Mouse (Mus musculus) intestine, embryonic 14.5 days (tissue): ENCODE results near the gene Metap1d. TPM values are rescaled to one million over a fixed set of nuclear protein-coding genes. Genes with fewer than 3 reads are reported as not detected.

Experiments used
- ATAC-seq: fragments of 200-750 bp; cut with Nextera tagmentation; replicated peaks from 2 replicates; pipeline ENCODE4 v1.8.0; 2017; ENCODE audit warnings: low read depth, moderate number of reproducible peaks, moderate TSS enrichment, moderate library complexity; ENCODE audit not compliant: low FRiP score, low TSS enrichment
- DNase-seq: peaks from one replicate; pipeline ENCODE4 v3.0.0-alpha.2; 2018; ENCODE audit warnings: low spot score
- H3K27ac ChIP-seq: fragments of 300-500 bp; sonication (generic); 2 replicates; pipeline ENCODE4 v1.5.1; 2014; ENCODE audit warnings: low read depth, mild to moderate bottlenecking, control low read depth
- H3K27me3 ChIP-seq: fragments of 300-500 bp; sonication (generic); replicated peaks from 2 replicates; pipeline ENCODE4 v1.6.1; 2014; ENCODE audit warnings: low read length, control low read depth; ENCODE audit not compliant: control insufficient read depth, insufficient read depth
- H3K36me3 ChIP-seq: fragments of 300-500 bp; sonication (generic); 2 replicates; pipeline ENCODE4 v1.6.1; 2014; ENCODE audit warnings: low read length, control low read depth; ENCODE audit not compliant: control insufficient read depth, insufficient read depth
- H3K4me1 ChIP-seq: fragments of 300-500 bp; sonication (generic); replicated peaks from 2 replicates; pipeline ENCODE4 v1.6.1; 2014; ENCODE audit warnings: low read length, control low read depth, mixed read lengths; ENCODE audit not compliant: control insufficient read depth, insufficient read depth
- H3K4me2 ChIP-seq: fragments of 300-500 bp; sonication (generic); 2 replicates; pipeline ENCODE4 v1.6.1; 2014; ENCODE audit warnings: low read length
- H3K4me3 ChIP-seq: fragments of 300-500 bp; sonication (generic); 2 replicates; pipeline ENCODE4 v1.5.1; 2014; ENCODE audit warnings: low read depth, low read length, control low read depth, mixed read lengths
- H3K9ac ChIP-seq: fragments of 300-500 bp; sonication (generic); 2 replicates; pipeline ENCODE4 v1.6.1; 2014; ENCODE audit warnings: mild to moderate bottlenecking, low read length
- H3K9me3 ChIP-seq: fragments of 300-500 bp; sonication (generic); 2 replicates; pipeline ENCODE4 v1.6.1; 2016; ENCODE audit warnings: low read length, control low read depth; ENCODE audit not compliant: control insufficient read depth
- WGBS: fragments of 180-500 bp; shearing (Covaris S2); extraction: QIAGEN DNeasy Blood & Tissue Kit; methylation state at CpG from one replicate; pipeline ENCODE4 v1.1.7; 2014; 5-methylcytosine and 5-hydroxymethylcytosine counted together
- polyA plus RNA-seq: library from polyadenylated mRNA; unstranded; fragments of >200 nt; fragmentation: Nextera tagmentation; extraction: Ambion mirVana; gene quantifications from 2 replicates; pipeline ENCODE4 v1.2.1, GENCODE M21; 2014

Gene Metap1d
- polyA plus RNA-seq, 1 experiment from 2014 or later, result 41.2 TPM

DNA sequence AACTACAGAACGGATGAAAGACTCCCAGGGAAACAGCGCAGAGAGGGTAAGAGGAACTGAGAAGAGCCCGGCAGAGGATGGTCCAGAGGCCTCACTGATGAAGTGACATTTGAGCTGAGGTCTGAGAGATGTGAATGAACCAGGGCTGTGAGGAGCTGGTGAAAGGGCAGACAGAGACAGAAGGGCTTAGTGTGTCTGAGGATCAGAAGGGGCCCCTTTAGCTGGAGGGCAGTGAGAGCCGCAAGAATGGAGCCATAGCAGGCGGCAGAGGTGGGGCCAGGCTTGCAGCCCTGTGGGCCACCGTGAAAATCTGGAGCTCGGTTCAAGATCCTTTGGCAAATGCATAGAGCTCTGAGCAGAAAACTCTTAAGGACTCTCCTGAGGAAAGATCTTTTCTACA is 26.8 kb downstream of the Metap1d start:
- WGBS, result 22% methylated on average over 7 of the region's 7 CpGs
- Histone ChIP-seq H3K27me3 (no peaks in the 10 kb centered on the region), H3K9me3 (no peaks in the 10 kb centered on the region), H3K4me3 (no peak overlapping the region), H3K4me1 (peaks cover 3% of the 10 kb centered on the region; the same call in 1 of the 2 replicates), H3K9ac (no peak overlapping the region), H3K27ac (no peak overlapping the region), H3K36me3 (no peaks in the 10 kb centered on the region), H3K4me2 (no peak overlapping the region)
- ATAC-seq, result no peak
- DNase-seq, result no peak

- no peak overlapping the region for H3K9ac ChIP-seq
- no peaks in the 10 kb centered on the region for H3K4me1 ChIP-seq
- 79% methylated on average over 6 of the region's 6 CpGs for WGBS
- no peaks in the 10 kb centered on the region for H3K9me3 ChIP-seq
- no peak overlapping the region for H3K4me3 ChIP-seq
- no peak overlapping the region for H3K4me2 ChIP-seq
- no peaks in the 10 kb centered on the region for H3K27me3 ChIP-seq
- DNase-seq (no peak), ATAC-seq (no peak)
- no peak overlapping the region for H3K27ac ChIP-seq
- no peaks in the 10 kb centered on the region for H3K36me3 ChIP-seq
These were observed 28.7 kb downstream of the Metap1d start for GRCm38 (mm10) chr2:71481825-71482224.

DNA sequence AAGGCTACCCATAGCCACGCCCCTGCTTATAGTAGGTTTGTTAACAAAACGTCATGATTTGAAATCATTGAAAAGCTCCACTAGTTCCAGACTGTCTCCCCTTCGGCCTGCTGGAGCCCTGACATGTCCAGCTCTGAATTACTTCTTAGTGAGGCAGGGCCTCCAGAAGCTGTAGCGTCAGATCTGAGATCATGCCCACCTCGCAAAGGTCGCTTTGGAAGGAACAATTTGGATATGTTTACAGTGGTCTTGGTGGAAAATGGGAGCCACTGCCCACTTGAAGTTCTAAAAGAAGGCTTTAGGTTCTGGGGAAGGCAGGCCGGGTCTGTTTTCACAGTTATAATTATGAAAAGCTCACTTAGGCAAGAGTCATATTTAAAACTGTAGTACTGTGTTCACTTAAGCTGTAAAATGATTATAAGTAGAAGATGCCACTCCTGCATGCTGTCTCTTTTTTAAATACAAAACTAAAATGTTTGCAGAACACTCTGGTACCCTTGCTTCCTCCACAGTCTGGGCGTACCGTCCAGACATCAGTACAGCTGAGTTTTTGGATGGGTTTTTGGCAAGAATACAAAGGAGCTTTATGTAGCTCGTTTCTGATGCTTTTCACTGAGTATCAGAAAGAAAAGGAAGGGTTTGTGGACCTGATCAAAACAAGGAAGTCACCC is 30.1 kb downstream of the Metap1d start:
- H3K4me2 ChIP-seq, result no peak overlapping the region
- H3K27me3 ChIP-seq, result no peaks in the 10 kb centered on the region
- H3K9ac ChIP-seq, result no peak overlapping the region
- DNase-seq, result no peak
- H3K36me3 ChIP-seq, result no peaks in the 10 kb centered on the region
- ATAC-seq, result no peak
- 70% methylated on average over 10 of the region's 10 CpGs for WGBS
- H3K9me3 ChIP-seq, result no peaks in the 10 kb centered on the region
- no peak overlapping the region for H3K4me3 ChIP-seq
- no peak overlapping the region for H3K27ac ChIP-seq
- no peaks in the 10 kb centered on the region for H3K4me1 ChIP-seq

GRCm38 (mm10) chr2:71483717-71484066 is 30.6 kb downstream of the Metap1d start:
- Histone ChIP-seq H3K27ac (no peak overlapping the region), H3K4me2 (no peak overlapping the region), H3K27me3 (no peaks in the 10 kb centered on the region), H3K4me1 (no peaks in the 10 kb centered on the region), H3K36me3 (no peaks in the 10 kb centered on the region), H3K9ac (no peak overlapping the region), H3K4me3 (no peak overlapping the region), H3K9me3 (no peaks in the 10 kb centered on the region)
- DNase-seq (no peak), ATAC-seq (no peak)
- WGBS, result 61% methylated on average over 5 of the region's 5 CpGs

GRCm38 (mm10) chr2:71491295-71491694 is 38.2 kb downstream of the Metap1d start:
- ATAC-seq (no peak), DNase-seq (no peak)
- Histone ChIP-seq H3K4me2 (no peak overlapping the region), H3K27ac (no peak overlapping the region), H3K9me3 (no peaks in the 10 kb centered on the region), H3K27me3 (no peaks in the 10 kb centered on the region), H3K9ac (no peak overlapping the region), H3K4me3 (no peak overlapping the region), H3K36me3 (no peaks in the 10 kb centered on the region), H3K4me1 (no peaks in the 10 kb centered on the region)

DNA sequence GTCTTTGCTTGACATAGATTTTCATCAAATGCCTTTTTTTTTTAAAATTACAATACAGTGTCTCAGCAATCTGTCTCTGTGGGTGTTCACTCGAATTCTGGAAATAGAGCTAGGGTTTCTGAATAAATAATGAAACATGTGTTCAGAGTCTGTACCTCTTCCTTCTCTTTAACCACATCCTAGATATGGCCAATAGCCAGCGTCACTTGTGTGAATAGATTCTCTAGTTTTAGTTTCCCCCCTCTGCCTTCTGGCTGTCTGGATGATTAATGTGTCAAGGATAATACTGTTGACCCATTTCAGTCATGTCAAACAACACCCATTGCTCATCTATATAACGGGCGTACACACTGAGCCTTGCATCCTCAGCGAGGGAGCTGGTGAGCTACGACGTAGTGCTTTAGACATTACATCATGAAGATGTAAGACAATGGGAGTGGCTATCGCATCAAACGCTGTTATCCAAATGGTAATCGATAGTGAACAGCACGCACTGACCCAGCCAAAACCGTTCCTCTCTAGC is 40.1 kb downstream of the Metap1d start:
- 69% methylated on average over 12 of the region's 12 CpGs for WGBS
- H3K9me3 ChIP-seq, result no peaks in the 10 kb centered on the region
- H3K4me1 ChIP-seq, result no peaks in the 10 kb centered on the region
- no peak overlapping the region for H3K4me2 ChIP-seq
- H3K27me3 ChIP-seq, result no peaks in the 10 kb centered on the region
- no peak for DNase-seq
- H3K36me3 ChIP-seq, result no peaks in the 10 kb centered on the region
- no peak for ATAC-seq
- no peak overlapping the region for H3K9ac ChIP-seq
- H3K27ac ChIP-seq, result no peak overlapping the region
- no peak overlapping the region for H3K4me3 ChIP-seq

DNA sequence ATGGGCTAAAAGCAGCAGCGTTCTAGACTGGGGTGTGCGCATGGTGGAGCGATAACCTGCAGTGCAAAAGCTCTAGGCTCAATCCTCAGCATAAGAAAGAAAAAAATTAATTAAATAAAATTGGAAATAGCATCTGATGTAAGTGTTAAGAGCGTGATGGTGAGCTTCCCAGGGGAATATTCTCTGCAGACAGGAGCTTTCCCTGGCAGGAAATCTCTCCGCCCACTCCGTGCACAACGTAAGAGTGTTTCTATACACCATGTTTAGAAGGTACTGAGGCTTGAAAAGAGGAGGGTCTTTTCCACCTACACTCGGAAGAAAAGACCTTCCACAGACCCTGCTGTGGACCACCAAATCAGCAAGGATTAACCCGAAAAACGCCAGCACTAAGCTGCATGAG is 41.4 kb downstream of the Metap1d start:
- Histone ChIP-seq H3K4me2 (no peak overlapping the region), H3K9me3 (no peaks in the 10 kb centered on the region), H3K27me3 (no peaks in the 10 kb centered on the region), H3K36me3 (no peaks in the 10 kb centered on the region), H3K4me3 (no peak overlapping the region), H3K4me1 (no peaks in the 10 kb centered on the region), H3K27ac (no peak overlapping the region), H3K9ac (no peak overlapping the region)
- DNase-seq (no peak), ATAC-seq (no peak)
- 70% methylated on average over 10 of the region's 10 CpGs for WGBS

DNA sequence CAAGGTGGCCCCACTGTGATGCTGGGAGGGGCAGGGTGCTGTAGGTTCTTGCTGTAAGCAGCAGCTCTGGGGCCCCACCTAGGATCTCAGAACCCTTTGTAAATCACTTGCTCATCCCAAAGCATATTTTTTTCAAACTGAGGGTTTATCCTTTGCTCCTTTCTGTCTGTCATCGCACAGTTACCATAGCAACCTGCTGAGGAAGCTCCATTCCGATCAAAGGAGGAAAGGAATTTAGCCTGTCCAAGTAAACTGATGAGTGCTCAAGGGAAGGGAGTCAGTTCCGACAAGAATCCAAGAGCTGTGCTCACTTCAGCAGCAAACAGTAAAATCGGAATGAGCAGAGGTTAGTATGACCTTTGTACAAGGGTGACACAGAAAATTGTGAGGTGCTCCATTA is 41.9 kb downstream of the Metap1d start:
- Histone ChIP-seq H3K4me1 (no peaks in the 10 kb centered on the region), H3K27me3 (no peaks in the 10 kb centered on the region), H3K4me3 (no peak overlapping the region), H3K36me3 (no peaks in the 10 kb centered on the region), H3K4me2 (no peak overlapping the region), H3K9me3 (no peaks in the 10 kb centered on the region), H3K9ac (no peak overlapping the region), H3K27ac (no peak overlapping the region)
- DNase-seq (no peak), ATAC-seq (no peak)
- 31% methylated on average over 4 of the region's 4 CpGs for WGBS

DNA sequence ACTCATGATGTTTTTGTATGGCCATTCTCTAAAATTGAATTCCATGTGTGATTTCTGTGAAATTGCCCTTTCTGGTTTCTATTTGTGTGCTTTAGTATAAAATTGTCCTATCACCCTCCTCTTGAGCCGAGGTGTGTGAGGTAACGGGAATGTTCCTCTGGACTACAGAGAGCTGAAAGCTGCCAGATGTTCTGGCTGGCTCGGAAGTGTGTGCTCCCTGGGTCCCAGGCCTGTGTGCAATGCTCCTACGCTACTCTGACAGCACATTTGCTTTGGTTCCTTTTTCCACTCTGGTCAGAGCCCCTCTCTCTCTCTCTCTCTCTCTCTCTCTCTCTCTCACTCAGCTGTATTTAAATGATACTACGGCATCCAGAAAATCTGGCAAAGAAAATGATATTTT is 44.1 kb downstream of the Metap1d start:
- H3K4me1 ChIP-seq, result no peaks in the 10 kb centered on the region
- no peak overlapping the region for H3K4me3 ChIP-seq
- H3K9me3 ChIP-seq, result no peaks in the 10 kb centered on the region
- H3K4me2 ChIP-seq, result no peak overlapping the region
- H3K27ac ChIP-seq, result no peak overlapping the region
- no peak overlapping the region for H3K9ac ChIP-seq
- DNase-seq, result no peak
- no peaks in the 10 kb centered on the region for H3K27me3 ChIP-seq
- H3K36me3 ChIP-seq, result no peaks in the 10 kb centered on the region
- WGBS, result 40% methylated on average over 5 of the region's 5 CpGs
- ATAC-seq, result no peak
